Mouse (Mus musculus): ENCODE results near the gene Arhgap21.

Arhgap21 gene

GRCm38 (mm10) chr2:20898684-20899083 is 70.0 kb downstream of the Arhgap21 start:
- peak; percentile 60 for DNase-seq (ENCODE audit: extremely low read depth, low read depth)

GRCm38 (mm10) chr2:20896446-20896845 is 72.2 kb downstream of the Arhgap21 start:
- no peak for DNase-seq (ENCODE audit: extremely low read depth, low read depth)

- DNase-seq (ENCODE audit: extremely low read depth, low read depth), result peak; percentile 62
Measured at GRCm38 (mm10) chr2:20894100-20894690, 74.5 kb downstream of the Arhgap21 start.

- no peak for DNase-seq (ENCODE audit: extremely low read depth, low read depth)
Measured at GRCm38 (mm10) chr2:20888751-20889150, 79.9 kb downstream of the Arhgap21 start.

GRCm38 (mm10) chr2:20883288-20883687 is 85.4 kb downstream of the Arhgap21 start:
- DNase-seq (ENCODE audit: extremely low read depth, low read depth), result no peak

DNA sequence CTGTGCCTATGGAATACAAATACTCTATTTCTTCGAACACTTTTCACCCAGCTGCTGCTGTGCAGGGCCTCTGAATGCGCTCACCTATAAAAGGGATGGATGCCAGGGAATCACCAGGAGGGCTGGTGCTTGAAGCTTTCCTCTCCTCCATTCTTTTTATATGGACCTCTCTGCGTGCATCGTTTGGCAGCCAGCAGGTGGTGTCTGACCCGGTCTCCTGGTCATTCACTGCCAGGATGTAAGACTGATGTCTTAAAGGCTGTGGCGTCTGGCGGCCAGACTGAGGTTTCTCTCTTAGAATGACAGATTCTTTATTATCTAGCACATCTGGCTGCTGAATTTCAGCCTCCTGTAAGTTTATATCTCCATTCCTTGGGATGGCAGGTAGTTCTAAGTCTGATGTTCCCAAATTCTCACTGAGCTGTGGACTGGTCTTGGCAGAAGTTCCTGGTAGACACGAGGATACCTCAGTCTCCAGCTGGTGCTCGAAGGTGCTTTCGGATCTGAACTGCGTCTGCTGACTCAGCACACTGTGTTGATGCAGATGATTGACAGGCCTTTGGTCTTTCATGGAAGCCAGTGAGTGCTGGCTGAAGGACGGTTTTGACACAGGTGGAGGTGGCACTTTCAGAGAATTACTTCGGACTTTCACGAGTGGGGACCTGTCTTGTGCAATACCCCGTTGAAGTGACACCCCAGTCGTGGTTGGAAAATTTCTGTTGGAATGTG is 88.6 kb downstream of the Arhgap21 start:
- DNase-seq (ENCODE audit: extremely low read depth, low read depth), result no peak

GRCm38 (mm10) chr2:20874621-20875020 is 94.1 kb downstream of the Arhgap21 start:
- no peak for DNase-seq (ENCODE audit: extremely low read depth, low read depth)

DNA sequence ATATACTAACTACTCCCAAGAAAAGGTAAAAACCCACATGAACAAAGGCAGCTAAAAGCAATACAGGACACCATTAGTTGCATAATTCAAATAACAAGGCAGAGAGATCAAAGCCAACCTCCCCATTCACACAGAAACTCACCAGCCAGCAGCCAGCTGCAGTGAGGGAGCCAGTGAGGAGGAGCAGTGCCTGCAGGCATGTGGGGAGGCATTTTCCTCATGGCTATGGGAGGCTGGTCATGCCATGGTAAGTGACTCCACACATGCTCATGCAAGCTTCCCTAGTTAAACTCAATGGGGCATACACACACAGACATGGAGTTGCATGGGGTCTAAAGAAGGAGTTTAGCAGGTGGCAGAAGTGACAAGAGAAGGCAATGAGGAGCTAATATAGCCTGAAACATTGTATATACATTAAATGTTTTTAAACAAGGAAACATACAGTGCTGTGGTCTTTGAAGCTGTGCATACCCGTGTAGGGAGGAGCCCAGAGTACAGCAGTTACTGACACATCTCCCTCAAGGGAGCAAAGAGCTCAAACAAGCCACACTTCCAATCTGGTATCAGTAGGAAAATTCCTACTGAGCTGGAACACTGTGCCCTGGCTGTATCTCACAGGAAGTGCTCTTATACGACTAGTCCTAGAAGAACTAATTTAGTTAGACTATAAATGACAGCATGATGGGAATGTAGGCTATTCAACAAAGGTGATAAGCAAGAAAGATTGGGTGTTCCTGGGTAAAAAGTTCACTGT is 99.3 kb downstream of the Arhgap21 start:
- no peak for DNase-seq (ENCODE audit: extremely low read depth, low read depth)

GRCm38 (mm10) chr2:20868052-20868451 is 100.6 kb downstream of the Arhgap21 start:
- no peak for DNase-seq (ENCODE audit: extremely low read depth, low read depth)

DNA sequence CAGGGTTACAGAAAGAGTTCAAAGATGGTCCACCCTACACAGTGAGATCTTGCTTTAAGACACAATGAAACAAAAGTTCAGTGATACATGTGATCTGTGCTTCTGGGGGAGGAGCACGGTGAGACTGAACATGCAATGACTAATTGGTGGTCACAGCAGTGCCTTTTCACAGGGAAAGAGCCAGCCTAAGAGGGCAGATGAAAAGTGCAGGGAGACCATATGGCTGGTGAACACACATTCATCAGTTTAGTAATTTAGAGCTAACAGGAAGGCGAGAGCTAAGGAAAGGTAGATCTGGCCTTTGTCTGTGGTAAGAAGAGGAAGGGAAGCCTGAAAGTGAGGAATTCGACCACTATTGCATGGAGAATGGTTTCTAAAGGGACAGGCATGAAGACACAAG is 102.9 kb downstream of the Arhgap21 start:
- DNase-seq (ENCODE audit: extremely low read depth, low read depth), result no peak

- DNase-seq (ENCODE audit: extremely low read depth, low read depth), result no peak
Measured at GRCm38 (mm10) chr2:20864569-20864968, 104.1 kb downstream of the Arhgap21 start.

- DNase-seq (ENCODE audit: extremely low read depth, low read depth), result no peak
Measured at GRCm38 (mm10) chr2:20860756-20861155, 107.9 kb downstream of the Arhgap21 start.

DNA sequence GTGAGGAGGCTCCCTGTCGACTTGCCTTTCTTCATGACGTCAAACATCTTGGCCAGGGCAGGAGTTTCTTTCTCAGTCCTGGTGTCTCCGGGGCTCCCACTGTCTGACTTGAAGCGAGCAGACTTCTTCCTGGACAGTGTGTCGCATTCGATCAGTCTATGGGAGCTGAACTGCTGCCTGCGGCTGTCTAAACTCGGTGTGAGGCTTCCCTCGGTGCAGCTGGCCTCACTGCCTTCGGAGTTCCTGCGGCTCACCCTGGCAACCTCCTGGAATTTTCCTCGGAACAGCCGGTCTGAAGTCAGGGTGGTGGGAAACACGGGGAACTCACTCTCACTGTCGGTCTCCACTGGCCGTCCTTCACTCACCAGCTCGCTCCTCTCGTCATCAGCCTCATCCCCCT is 119.3 kb downstream of the Arhgap21 start:
- DNase-seq (ENCODE audit: extremely low read depth, low read depth), result no peak

GRCm38 (mm10) chr2:20831608-20832406 is 136.9 kb downstream of the Arhgap21 start:
- no peak for DNase-seq (ENCODE audit: extremely low read depth, low read depth)

DNA sequence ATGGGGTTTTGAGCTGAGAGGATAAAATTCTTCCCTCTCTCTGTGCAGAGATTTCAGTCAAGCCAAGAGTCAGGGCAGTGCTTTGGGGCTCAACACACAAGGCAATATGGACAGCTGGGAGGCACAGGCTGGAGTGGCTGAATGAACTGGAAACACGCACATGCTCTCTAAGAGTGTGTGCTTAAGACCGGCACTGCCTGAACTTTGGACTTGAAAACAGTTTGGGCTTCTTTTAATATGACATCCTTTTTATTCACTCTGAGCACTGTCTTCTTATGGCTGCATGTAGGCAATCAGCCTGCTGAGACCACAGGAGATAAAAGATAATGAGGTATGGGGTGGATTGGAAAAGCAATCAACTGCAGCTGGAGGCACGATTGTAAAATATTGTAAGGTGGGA is 137.8 kb downstream of the Arhgap21 start:
- DNase-seq (ENCODE audit: extremely low read depth, low read depth), result no peak

DNA sequence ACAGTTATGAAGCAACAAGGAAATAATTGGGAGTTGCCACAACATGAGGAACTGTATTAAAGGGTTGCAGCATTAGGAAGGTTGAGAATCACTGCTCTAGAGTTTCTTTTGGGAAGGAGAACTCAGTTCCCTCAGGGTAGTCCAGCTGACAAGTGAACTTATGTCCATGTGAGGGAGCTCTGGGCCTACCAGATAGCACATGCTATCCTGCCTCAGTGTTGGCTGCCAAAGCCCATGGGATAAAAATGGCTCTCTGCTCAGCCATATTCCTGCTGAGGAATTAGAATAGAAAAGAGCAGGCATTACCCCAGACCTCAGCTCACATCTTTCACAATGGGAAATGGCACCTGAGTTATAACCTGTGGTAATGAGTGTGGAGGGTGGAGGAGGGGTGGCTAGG is 142.4 kb downstream of the Arhgap21 start:
- no peak for DNase-seq (ENCODE audit: extremely low read depth, low read depth)

DNA sequence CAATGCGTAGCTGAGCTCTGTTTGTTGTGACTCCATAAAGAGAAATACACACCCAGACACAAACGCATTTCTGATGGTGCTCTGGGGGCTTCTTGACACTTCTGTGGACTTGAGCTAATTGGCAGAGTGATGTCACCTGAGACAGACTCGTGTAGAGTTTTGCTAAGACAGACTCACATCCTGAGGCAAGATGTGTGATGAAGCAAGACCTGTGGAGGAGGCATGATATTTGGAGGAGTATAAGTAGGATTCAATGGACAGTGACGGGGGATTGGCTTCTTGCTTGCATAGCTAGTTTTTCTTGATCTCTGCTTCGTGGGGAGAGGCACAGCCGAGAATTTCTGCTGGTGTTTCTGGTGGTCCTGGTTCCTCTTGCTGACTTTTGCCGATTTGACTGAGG is 150.5 kb downstream of the Arhgap21 start:
- no peak for DNase-seq (ENCODE audit: extremely low read depth, low read depth)

GRCm38 (mm10) chr2:20813986-20814385 is 154.7 kb downstream of the Arhgap21 start:
- peak; percentile 14 for DNase-seq (ENCODE audit: extremely low read depth, low read depth)

- no peak for DNase-seq (ENCODE audit: extremely low read depth, low read depth)
Measured at GRCm38 (mm10) chr2:20811506-20811905, 157.2 kb downstream of the Arhgap21 start.

DNA sequence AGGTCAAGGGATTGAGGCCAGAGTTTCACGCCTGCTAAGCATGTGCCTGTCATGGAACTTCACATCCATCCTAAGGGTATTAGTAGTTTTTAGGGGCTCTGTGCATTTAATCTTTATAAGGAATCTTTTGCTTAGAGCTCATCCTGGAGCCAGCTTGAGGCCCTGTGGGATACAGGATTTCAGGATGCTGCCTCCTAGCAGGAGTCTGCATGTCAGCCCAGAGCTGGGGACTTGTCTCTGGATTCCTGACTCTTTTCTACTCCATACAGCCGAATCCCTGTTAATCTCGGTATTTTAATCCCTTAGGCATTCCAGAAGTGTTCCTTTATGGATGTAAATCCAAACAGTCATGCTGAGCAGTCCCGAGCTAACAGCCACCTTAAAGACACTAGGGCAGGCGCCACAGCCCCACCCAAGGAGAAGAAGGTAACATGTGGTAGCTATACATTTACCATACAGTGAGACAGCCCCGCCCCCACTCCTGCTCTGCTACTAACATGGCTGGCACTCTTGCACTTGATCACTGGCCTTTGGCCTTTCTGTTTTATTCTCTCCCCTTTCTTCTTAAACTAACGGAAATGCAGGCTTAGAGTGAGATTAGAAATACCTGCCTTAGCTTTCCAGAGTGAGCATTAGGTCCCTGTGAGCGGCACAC is 167.3 kb downstream of the Arhgap21 start:
- DNase-seq (ENCODE audit: extremely low read depth, low read depth), result no peak

Data from MEL-GATA-1-ER (cell line).